Mouse (Mus musculus) megakaryocyte, embryonic 14.5 days (primary cell): Measurements from ENCODE around the gene Gm49395. TPM values are rescaled to one million over a fixed set of nuclear protein-coding genes. Genes with fewer than 3 reads are reported as not detected.
A peak's percentile ranks its signal among the peaks of the same experiment; 100 is the strongest.

Experiments used
- H3K27me3 ChIP-seq: replicated peaks from 2 replicates; pipeline ENCODE3; 2012; ENCODE audit warnings: inconsistent platforms
- H3K36me3 ChIP-seq: replicated peaks from 2 replicates; pipeline ENCODE3; 2012; ENCODE audit warnings: low read length, inconsistent platforms, mixed read lengths
- H3K4me1 ChIP-seq: 2 replicates; pipeline ENCODE4 v1.6.1; 2012; ENCODE audit warnings: inconsistent platforms
- H3K4me3 ChIP-seq: replicated peaks from 2 replicates; pipeline ENCODE3; 2012; ENCODE audit warnings: moderate library complexity, mild to moderate bottlenecking, inconsistent platforms
- H3K9me3 ChIP-seq: 2 replicates; pipeline ENCODE4 v1.6.1; 2012; ENCODE audit warnings: inconsistent platforms
- FLI1 ChIP-seq: IDR thresholded peaks from 2 replicates; pipeline ENCODE4 v1.6.1; 2012; ENCODE audit warnings: low read length, inconsistent platforms, mixed read lengths
- GATA1 ChIP-seq: IDR thresholded peaks from 3 replicates; pipeline ENCODE4 v1.6.1; 2012; ENCODE audit warnings: mixed read lengths, low read length, inconsistent platforms, borderline replicate concordance
- polyA plus RNA-seq: library from polyadenylated mRNA; stranded (reverse); fragments of >175 nt; gene quantifications from 2 replicates; pipeline ENCODE4 v1.2.3, GENCODE M21; 2012; ENCODE audit warnings: low replicate concordance; ENCODE audit not compliant: insufficient read depth

Gene Gm49395
- polyA plus RNA-seq, 1 experiment, result 7.0 TPM

GRCm38 (mm10) chr13:115089395-115090025 lies 12.2 kb downstream of the Gm49395 start:
- Histone ChIP-seq H3K4me1 (peaks cover 38% of the 10 kb centered on the region), H3K36me3 (peaks cover 26% of the 10 kb centered on the region), H3K9me3 (no peaks in the 10 kb centered on the region), H3K4me3 (peak overlapping the region; percentile 99), H3K27me3 (no peaks in the 10 kb centered on the region)
- TF ChIP-seq FLI1 (no peak), GATA1 (no peak)

- Histone ChIP-seq H3K4me1 (peaks cover 38% of the 10 kb centered on the region), H3K27me3 (no peaks in the 10 kb centered on the region), H3K9me3 (no peaks in the 10 kb centered on the region), H3K36me3 (peaks cover 26% of the 10 kb centered on the region), H3K4me3 (peak overlapping the region; percentile 99)
- no peak for TF ChIP-seq GATA1
Observed at GRCm38 (mm10) chr13:115089020-115089394, 12.7 kb downstream of the Gm49395 start.

- no peak for TF ChIP-seq FLI1
- peaks cover 26% of the 10 kb centered on the region for H3K36me3 ChIP-seq
- no peak overlapping the region for H3K4me3 ChIP-seq
- peaks cover 38% of the 10 kb centered on the region for H3K4me1 ChIP-seq
- H3K27me3 ChIP-seq, result no peaks in the 10 kb centered on the region
- no peaks in the 10 kb centered on the region for H3K9me3 ChIP-seq
Observed at GRCm38 (mm10) chr13:115085974-115086373, 15.7 kb downstream of the Gm49395 start.

- Histone ChIP-seq H3K4me3 (no peak overlapping the region), H3K9me3 (no peaks in the 10 kb centered on the region), H3K36me3 (peaks cover 12% of the 10 kb centered on the region), H3K4me1 (peaks cover 27% of the 10 kb centered on the region), H3K27me3 (no peaks in the 10 kb centered on the region)
- TF ChIP-seq FLI1, result no peak
- TF ChIP-seq GATA1, result no peak
Observed at GRCm38 (mm10) chr13:115082339-115082738, 19.4 kb downstream of the Gm49395 start.

DNA sequence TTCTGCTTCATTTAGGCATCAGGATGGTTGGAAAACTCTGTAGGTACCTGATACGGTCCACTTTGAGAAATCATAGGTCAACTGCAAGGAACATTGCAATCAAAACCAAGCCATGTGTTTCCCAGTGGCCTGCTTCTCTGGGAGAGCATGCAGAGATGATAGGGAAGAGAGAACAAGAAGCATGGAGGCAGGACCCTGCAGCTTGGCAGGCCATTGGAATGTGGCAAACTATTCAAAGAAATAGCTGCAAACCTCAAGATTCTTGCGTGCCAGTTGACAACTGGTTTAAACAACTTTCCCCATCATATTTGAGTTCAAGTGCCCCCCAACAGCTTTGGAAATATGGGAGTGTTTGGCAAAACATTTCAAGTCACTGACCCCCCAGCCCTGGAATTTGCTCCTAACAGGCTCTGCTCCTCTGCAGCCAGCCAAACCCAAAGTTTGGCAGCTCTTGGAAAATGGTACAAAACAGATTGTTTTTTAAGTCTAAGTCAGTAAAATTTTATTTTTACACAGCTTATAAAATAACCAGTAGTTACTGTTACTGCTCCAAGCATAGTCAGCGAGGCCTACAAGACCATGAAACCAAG lies 21.6 kb downstream of the Gm49395 start:
- Histone ChIP-seq H3K4me3 (no peak overlapping the region), H3K27me3 (no peaks in the 10 kb centered on the region), H3K36me3 (no peaks in the 10 kb centered on the region), H3K9me3 (no peaks in the 10 kb centered on the region), H3K4me1 (peaks cover 15% of the 10 kb centered on the region)
- TF ChIP-seq FLI1, result no peak
- no peak for TF ChIP-seq GATA1

- TF ChIP-seq FLI1, result no peak
- no peak for TF ChIP-seq GATA1
Observed at GRCm38 (mm10) chr13:115078997-115079685, 22.6 kb downstream of the Gm49395 start.

DNA sequence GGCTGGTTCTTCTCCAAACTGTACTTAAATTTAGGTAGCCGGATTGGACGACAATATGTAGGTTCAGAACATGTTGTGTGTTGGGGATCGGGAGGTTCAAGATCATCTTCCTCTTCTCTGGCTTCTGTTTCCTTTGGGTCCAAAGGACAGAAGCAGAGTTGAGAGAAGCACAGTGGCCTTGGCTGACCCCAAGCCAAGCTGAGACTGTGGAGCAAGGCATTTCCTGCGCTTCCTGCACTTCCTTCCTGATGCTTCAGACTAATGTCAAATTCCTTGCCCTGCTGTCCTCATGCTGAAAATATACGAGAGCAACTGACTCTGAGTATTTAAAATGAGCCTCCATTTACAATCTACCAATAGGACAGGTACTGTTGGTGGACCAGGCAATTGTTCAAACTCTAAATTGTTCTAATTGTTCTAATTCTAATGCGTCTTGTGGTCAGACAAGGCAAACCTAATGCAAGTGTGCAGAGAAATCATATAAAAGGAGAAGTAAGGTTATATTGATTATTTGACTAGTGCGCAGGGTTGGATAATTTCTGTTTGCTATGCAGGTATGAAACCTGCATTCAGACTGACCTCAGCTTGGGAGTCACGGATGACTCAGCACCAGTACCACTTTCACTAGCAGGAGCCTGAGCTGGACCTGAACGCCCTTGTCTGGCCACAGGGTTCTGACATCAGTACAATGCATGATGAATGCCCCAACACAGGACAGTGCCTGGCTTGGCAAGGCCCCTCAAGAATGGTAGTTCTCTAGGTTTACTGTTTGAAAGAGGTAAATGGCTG lies 24.2 kb downstream of the Gm49395 start:
- no peak for TF ChIP-seq FLI1
- TF ChIP-seq GATA1, result no peak
- peaks cover 2% of the 10 kb centered on the region for H3K27me3 ChIP-seq

More at GRCm38 (mm10) chr13:115078997-115079685, 22.6 kb downstream of the Gm49395 start:
- Histone ChIP-seq H3K9me3 (no peaks in the 10 kb centered on the region), H3K4me1 (peaks cover 15% of the 10 kb centered on the region), H3K27me3 (peaks cover 1% of the 10 kb centered on the region), H3K4me3 (no peak overlapping the region), H3K36me3 (no peaks in the 10 kb centered on the region)

DNA sequence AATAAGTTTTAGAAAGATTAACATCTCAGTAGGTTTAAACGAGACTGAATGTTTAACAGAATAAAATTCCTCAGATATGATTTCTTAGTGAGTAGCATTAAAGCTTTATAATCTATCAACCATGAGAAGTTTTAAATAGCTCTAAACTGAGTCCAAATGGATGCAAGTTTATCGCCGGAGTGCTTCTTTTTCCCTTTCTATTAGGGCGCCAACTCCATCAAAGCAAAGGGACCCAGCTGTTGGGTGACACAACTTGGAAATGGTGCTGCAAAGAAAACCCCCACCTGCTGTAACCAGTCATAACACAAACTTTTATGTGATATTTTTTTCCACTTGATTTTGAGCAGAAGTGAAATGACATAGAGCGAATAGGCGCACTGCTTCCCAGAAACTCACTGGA lies 29.3 kb downstream of the Gm49395 start:
- Histone ChIP-seq H3K36me3 (no peaks in the 10 kb centered on the region), H3K4me3 (no peak overlapping the region), H3K9me3 (no peaks in the 10 kb centered on the region), H3K27me3 (peaks cover 2% of the 10 kb centered on the region), H3K4me1 (peaks cover 3% of the 10 kb centered on the region)
- TF ChIP-seq GATA1 (no peak), FLI1 (no peak)

More for the DNA sequence above, 24.2 kb downstream of the Gm49395 start:
- H3K9me3 ChIP-seq, result no peaks in the 10 kb centered on the region
- H3K4me3 ChIP-seq, result peak overlapping the region; percentile 48
- no peaks in the 10 kb centered on the region for H3K36me3 ChIP-seq
- H3K4me1 ChIP-seq, result peaks cover 15% of the 10 kb centered on the region

GRCm38 (mm10) chr13:115071431-115071830 lies 30.3 kb downstream of the Gm49395 start:
- Histone ChIP-seq H3K27me3 (peaks cover 2% of the 10 kb centered on the region), H3K4me1 (no peaks in the 10 kb centered on the region), H3K4me3 (no peak overlapping the region), H3K36me3 (no peaks in the 10 kb centered on the region), H3K9me3 (no peaks in the 10 kb centered on the region)
- TF ChIP-seq FLI1 (no peak), GATA1 (no peak)

DNA sequence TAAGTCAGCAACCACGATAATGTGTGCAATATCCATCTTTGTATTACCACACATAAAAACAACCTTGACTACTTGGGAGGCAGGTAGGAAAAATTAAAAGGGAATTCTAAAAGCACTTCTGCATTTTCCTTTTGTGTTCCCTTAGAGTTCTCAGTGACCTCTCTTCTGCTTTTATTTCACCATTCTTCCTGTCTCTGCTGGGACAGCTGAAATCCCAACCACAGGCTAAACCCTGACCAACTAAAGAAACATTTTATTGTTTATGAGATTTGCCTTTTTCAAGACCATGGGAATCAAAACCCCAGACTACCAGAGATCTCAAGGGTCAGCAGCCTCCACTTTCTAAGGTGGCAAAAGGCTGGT lies 33.8 kb downstream of the Gm49395 start:
- Histone ChIP-seq H3K4me1 (no peaks in the 10 kb centered on the region), H3K4me3 (no peak overlapping the region), H3K9me3 (peaks cover 14% of the 10 kb centered on the region), H3K36me3 (no peaks in the 10 kb centered on the region), H3K27me3 (no peaks in the 10 kb centered on the region)
- no peak for TF ChIP-seq FLI1
- no peak for TF ChIP-seq GATA1
